In the genomic region with DNA sequence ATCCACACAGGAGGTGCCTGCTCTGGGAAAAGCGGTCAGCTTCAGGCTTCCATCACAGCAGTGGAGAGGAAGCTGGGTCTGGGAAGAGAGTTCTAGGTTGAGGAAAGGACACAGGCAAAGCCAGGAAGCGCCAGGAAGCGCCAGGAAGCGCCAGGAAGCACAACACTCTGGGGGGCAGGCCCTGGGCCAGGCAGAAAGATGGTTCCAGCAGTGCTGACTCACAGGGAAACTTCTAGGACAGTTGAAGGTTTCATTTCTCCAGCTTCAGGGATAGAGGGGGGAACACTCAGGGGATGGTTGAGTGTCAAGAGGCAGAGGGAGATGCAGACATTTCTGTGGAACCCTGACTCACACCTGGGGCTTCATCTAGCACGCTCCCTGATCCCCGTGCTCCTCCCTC, we compare ENCODE assay signal across 11 mouse cellular contexts. TPM values are rescaled to one million over a fixed set of nuclear protein-coding genes. Genes with fewer than 3 reads are reported as not detected.
DNase-seq lines count a peak whose midpoint lies in the region; ATAC-seq and TF ChIP-seq lines count a peak whose summit lies in the region.
"Had no signal": no experiment of that assay in that cellular context is flagged by ENCODE, and none has a peak within 500 bp of the region (broad histone marks: within the 10 kb centered on the region; RNA-seq: fewer than 3 reads in every experiment).

No protein-coding gene starts in this region.

- no peak for ATAC-seq in kidney, embryonic 14.5 days (ENCODE audit: low FRiP score, low TSS enrichment)
- ATAC-seq in lung, postnatal 0 days, result no peak
- no peak for ATAC-seq in megakaryocyte-erythroid progenitor cell, adult 5-6 weeks (replicated peaks; ENCODE audit: low FRiP score, low TSS enrichment, poor library complexity, severe bottlenecking)

- H3K4me3 ChIP-seq in kidney, embryonic 14.5 days (ENCODE audit: low read length), result no peak overlapping the region
- H3K4me3 ChIP-seq in lung, postnatal 0 days (ENCODE audit: low read depth, low read length), result no peak overlapping the region
- H3K4me3 ChIP-seq: embryonic facial prominence, embryonic 13.5 days; midbrain, embryonic 10.5 days; neural tube, embryonic 15.5 days had no signal

- no peak for TF ChIP-seq CTCF in lung, postnatal 0 days (IDR thresholded peaks at IDR 0.05)

- no peak overlapping the region for H3K4me2 ChIP-seq in kidney, embryonic 14.5 days (replicated peaks; ENCODE audit: low read depth, low read length)
- H3K4me2 ChIP-seq in lung, postnatal 0 days (replicated peaks; ENCODE audit: low read depth, low read length), result no peak overlapping the region
- H3K4me2 ChIP-seq: embryonic facial prominence, embryonic 13.5 days; neural tube, embryonic 15.5 days had no signal

- no peaks in the 10 kb centered on the region for H3K36me3 ChIP-seq in kidney, embryonic 14.5 days (ENCODE audit: control insufficient read depth, insufficient read depth, low read length)
- no peaks in the 10 kb centered on the region for H3K36me3 ChIP-seq in lung, postnatal 0 days (ENCODE audit: insufficient read depth, low read length)
- H3K36me3 ChIP-seq: embryonic facial prominence, embryonic 13.5 days; midbrain, embryonic 10.5 days; neural tube, embryonic 15.5 days had no signal

- DNase-seq in kidney, adult 9 months, result peak; percentile 16
- DNase-seq in brain, adult 2 months (ENCODE audit: low read depth, low spot score), result peak; percentile 11
- peak; percentile 61 for DNase-seq in gastrocnemius, postnatal 25 days
- peak; percentile 32 for DNase-seq in lung, postnatal 0 days (ENCODE audit: low spot score)
- DNase-seq in left cerebral cortex, postnatal 36 days (ENCODE audit: low spot score in 2 of 2), result no peak

- TF ChIP-seq EP300 in lung, postnatal 0 days (IDR thresholded peaks at IDR 0.05), result no peak

- intact Hi-C loops in left cerebral cortex, postnatal 36 days (cut with DNase I), result no loop called here

- 81% methylated on average over 6 of the region's 6 CpGs for WGBS in kidney, embryonic 14.5 days
- 66% methylated on average over 6 of the region's 6 CpGs for WGBS in lung, postnatal 0 days

- no peaks in the 10 kb centered on the region for H3K9me3 ChIP-seq in kidney, embryonic 14.5 days (ENCODE audit: control insufficient read depth, low read length)
- H3K9me3 ChIP-seq in lung, postnatal 0 days (ENCODE audit: low read length), result no peaks in the 10 kb centered on the region
- H3K9me3 ChIP-seq: embryonic facial prominence, embryonic 13.5 days; midbrain, embryonic 10.5 days; neural tube, embryonic 15.5 days had no signal

- H3K9ac ChIP-seq in kidney, embryonic 14.5 days (ENCODE audit: low read depth, low read length), result no peak overlapping the region
- H3K9ac ChIP-seq in lung, postnatal 0 days (replicated peaks; ENCODE audit: low read depth), result no peak overlapping the region
- H3K9ac ChIP-seq: embryonic facial prominence, embryonic 13.5 days; neural tube, embryonic 15.5 days had no signal

- no peaks in the 10 kb centered on the region for H3K27me3 ChIP-seq in kidney, embryonic 14.5 days (ENCODE audit: control insufficient read depth, insufficient read depth, low read length)
- H3K27me3 ChIP-seq in lung, postnatal 0 days (replicated peaks; ENCODE audit: insufficient read depth, low read length), result no peaks in the 10 kb centered on the region
- H3K27me3 ChIP-seq: embryonic facial prominence, embryonic 13.5 days; neural tube, embryonic 15.5 days had no signal

- H3K27ac ChIP-seq in kidney, embryonic 14.5 days (ENCODE audit: low read depth, low read length), result no peak overlapping the region
- 0 out of 2 replicates have a peak overlapping the region, but pooled peaks have one; percentile 1 for H3K27ac ChIP-seq in lung, postnatal 0 days (ENCODE audit: low read length)
- H3K27ac ChIP-seq: embryonic facial prominence, embryonic 13.5 days; neural tube, embryonic 15.5 days had no signal

- peaks cover 20% of the 10 kb centered on the region for H3K4me1 ChIP-seq in kidney, embryonic 14.5 days (ENCODE audit: control insufficient read depth, insufficient read depth, low read length)
- H3K4me1 ChIP-seq in lung, postnatal 0 days (ENCODE audit: insufficient read depth, low read depth, low read length), result peaks cover 12% of the 10 kb centered on the region; the same call in 1 of the 2 replicates

RNA-seq across cellular contexts. Expression of a gene that starts 36.2 kb away (rescaled TPM):
- polyA plus RNA-seq in kidney, embryonic 14.5 days (2014; fragmentation: Nextera tagmentation; extraction: Ambion mirVana), result 0.62 TPM in 1 of 2 replicates, not detected in the other
- not detected for total RNA-seq in gastrocnemius, postnatal 25 days (2021)
- polyA plus RNA-seq in lung, postnatal 0 days (2015; fragmentation: Nextera tagmentation; extraction: Ambion mirVana), result not detected in 2 replicates
- total RNA-seq in megakaryocyte-erythroid progenitor cell, adult 5-6 weeks (2014; fragmentation: Nextera tagmentation), result not detected in 2 replicates
- not detected in 2 replicates for total RNA-seq in megakaryocyte-erythroid progenitor cell, adult 5-6 weeks (2017)
- total RNA-seq in left cerebral cortex, postnatal 36 days (2021), result not detected
- polyA plus RNA-seq: embryonic facial prominence, embryonic 13.5 days; neural tube, embryonic 15.5 days; spleen, adult 2 months had no signal

Comparison
In these comparisons a context has a peak if more than half of its experiments do, and no peak if none do; other contexts are left out.
1. DNase-seq: peak in kidney, adult 9 months (single experiment), brain, adult 2 months (single experiment), gastrocnemius, postnatal 25 days (single experiment) and lung, postnatal 0 days (single experiment); none in left cerebral cortex, postnatal 36 days (0 of 2).